Mouse (Mus musculus): Measurements from ENCODE around the gene Ttc30b. TPM values are rescaled to one million over a fixed set of nuclear protein-coding genes. Genes with fewer than 3 reads are reported as not detected.

Gene Ttc30b
- polyA plus RNA-seq, 1 experiment from 2014 or later: 14.8 TPM

DNA sequence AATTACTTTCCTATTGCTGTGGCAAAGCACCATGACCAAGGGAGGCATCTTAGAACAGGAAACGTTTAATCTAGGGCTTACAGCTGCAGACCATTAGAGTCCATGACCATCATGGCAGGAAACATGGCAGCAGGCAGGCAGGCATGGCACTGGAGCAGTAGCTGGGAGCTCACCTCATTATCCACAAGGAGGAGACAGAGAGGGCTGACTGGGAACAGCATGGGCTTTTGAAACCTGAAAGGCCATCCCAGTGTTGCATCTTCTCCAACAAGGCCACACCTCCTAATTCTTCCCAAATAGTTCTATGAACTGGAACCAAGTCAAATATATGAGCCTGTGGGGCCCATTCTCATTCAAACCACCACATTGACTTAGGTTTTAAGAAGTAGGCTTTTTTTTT lies 38.1 kb downstream of the Ttc30b start:
- Histone ChIP-seq H3K4me2 (ENCODE audit: low read depth, low read length) (no peak overlapping the region), H3K4me1 (ENCODE audit: control insufficient read depth, insufficient read depth, low read length) (no peaks in the 10 kb centered on the region), H3K9ac (ENCODE audit: low read depth, low read length) (no peak overlapping the region), H3K36me3 (ENCODE audit: control insufficient read depth, insufficient read depth, low read length) (peaks cover 19% of the 10 kb centered on the region; the same call in 1 of the 2 replicates), H3K27me3 (replicated peaks; ENCODE audit: control insufficient read depth, insufficient read depth, low read length) (no peaks in the 10 kb centered on the region), H3K27ac (replicated peaks; ENCODE audit: low read depth, low read length) (no peak overlapping the region), H3K4me3 (ENCODE audit: low read depth, low read length) (no peak overlapping the region), H3K9me3 (ENCODE audit: control insufficient read depth, low read length) (peaks cover 8% of the 10 kb centered on the region; the same call in 1 of the 2 replicates)
- WGBS: 80% methylated on average over 1 of the region's 1 CpGs
- no peak for DNase-seq (ENCODE audit: low spot score)
- no peak for ATAC-seq (ENCODE audit: low read depth)

- Histone ChIP-seq H3K4me2 (ENCODE audit: low read depth, low read length) (no peak overlapping the region), H3K4me1 (ENCODE audit: control insufficient read depth, insufficient read depth, low read length) (no peaks in the 10 kb centered on the region), H3K27me3 (replicated peaks; ENCODE audit: control insufficient read depth, insufficient read depth, low read length) (no peaks in the 10 kb centered on the region), H3K9ac (ENCODE audit: low read depth, low read length) (no peak overlapping the region), H3K27ac (replicated peaks; ENCODE audit: low read depth, low read length) (no peak overlapping the region), H3K9me3 (ENCODE audit: control insufficient read depth, low read length) (peaks cover 8% of the 10 kb centered on the region; the same call in 1 of the 2 replicates), H3K36me3 (ENCODE audit: control insufficient read depth, insufficient read depth, low read length) (peaks cover 13% of the 10 kb centered on the region; the same call in 1 of the 2 replicates), H3K4me3 (ENCODE audit: low read depth, low read length) (no peak overlapping the region)
- no peak for DNase-seq (ENCODE audit: low spot score)
- 86% methylated on average over 5 of the region's 5 CpGs for WGBS
- no peak for ATAC-seq (ENCODE audit: low read depth)
These were observed 42.7 kb downstream of the Ttc30b start for GRCm38 (mm10) chr2:75895711-75896110.

DNA sequence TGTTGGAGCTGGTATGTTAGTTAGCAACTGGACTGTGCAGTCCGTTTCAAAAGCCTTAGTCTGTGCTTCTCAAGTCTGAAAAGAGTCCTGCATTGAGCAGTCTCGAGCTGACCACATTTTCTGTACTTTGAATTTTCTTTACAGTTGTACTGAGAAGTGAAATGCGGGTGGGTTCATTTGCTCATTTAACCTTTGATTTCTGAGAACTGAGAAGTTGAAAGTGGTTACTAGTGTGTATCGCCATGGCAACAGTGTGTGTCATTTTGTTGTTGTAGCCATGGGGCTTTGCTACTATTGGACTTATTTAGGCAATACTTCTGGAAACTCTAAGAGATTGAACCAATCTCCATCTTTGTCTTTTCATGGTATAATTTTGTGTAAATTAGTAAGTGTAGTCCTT lies 46.4 kb downstream of the Ttc30b start:
- no peak for ATAC-seq (ENCODE audit: low read depth)
- Histone ChIP-seq H3K27ac (replicated peaks; ENCODE audit: low read depth, low read length) (no peak overlapping the region), H3K27me3 (replicated peaks; ENCODE audit: control insufficient read depth, insufficient read depth, low read length) (no peaks in the 10 kb centered on the region)

More for the DNA sequence above, 46.4 kb downstream of the Ttc30b start:
- Histone ChIP-seq H3K4me1 (ENCODE audit: control insufficient read depth, insufficient read depth, low read length) (no peaks in the 10 kb centered on the region), H3K9ac (ENCODE audit: low read depth, low read length) (no peak overlapping the region), H3K4me3 (ENCODE audit: low read depth, low read length) (no peak overlapping the region), H3K4me2 (ENCODE audit: low read depth, low read length) (no peak overlapping the region), H3K9me3 (ENCODE audit: control insufficient read depth, low read length) (no peaks in the 10 kb centered on the region), H3K36me3 (ENCODE audit: control insufficient read depth, insufficient read depth, low read length) (no peaks in the 10 kb centered on the region; the same call in 1 of the 2 replicates)
- no peak for DNase-seq (ENCODE audit: low spot score)
- 53% methylated on average over 4 of the region's 4 CpGs for WGBS

Other genes starting within 250 kb of the Ttc30b start
- gene Nfe2l2, start 233.9 kb downstream of the Ttc30b start, polyA plus RNA-seq (2014; fragmentation: Nextera tagmentation; extraction: Ambion mirVana): 48.9 and 52.9 TPM in 2 replicates
- 32.5 and 37.2 TPM in 2 replicates for gene Agps, start 106.4 kb downstream of the Ttc30b start, polyA plus RNA-seq (2014; fragmentation: Nextera tagmentation; extraction: Ambion mirVana)
- 0.43 and 0.56 TPM in 2 replicates for gene Ttc30a2, start 39.6 kb upstream of the Ttc30b start, polyA plus RNA-seq (2014; fragmentation: Nextera tagmentation; extraction: Ambion mirVana)
- 7.4 and 7.8 TPM in 2 replicates for gene Ttc30a1, start 43.4 kb upstream of the Ttc30b start, polyA plus RNA-seq (2014; fragmentation: Nextera tagmentation; extraction: Ambion mirVana)

All from embryonic facial prominence, embryonic 14.5 days (tissue).